Mouse (Mus musculus) left cerebral cortex, adult 8-10 months (tissue): ENCODE results near the gene Stk11. TPM values are rescaled to one million over a fixed set of nuclear protein-coding genes. Genes with fewer than 3 reads are reported as not detected.

Experiments used
- DNase-seq, 2 experiments: peaks; one replicate each; pipeline ENCODE4 v3.0.0; 2022; ENCODE audit warnings: low spot score in 2 of 2
- total RNA-seq, 4 experiments: library from RNA; stranded (reverse); gene quantifications; 2 replicates each; pipeline ENCODE4 v1.2.4; 2022

The Stk11 gene
- total RNA-seq, 4 experiments from 2014 or later: 102 to 111 (median 109) TPM

DNA sequence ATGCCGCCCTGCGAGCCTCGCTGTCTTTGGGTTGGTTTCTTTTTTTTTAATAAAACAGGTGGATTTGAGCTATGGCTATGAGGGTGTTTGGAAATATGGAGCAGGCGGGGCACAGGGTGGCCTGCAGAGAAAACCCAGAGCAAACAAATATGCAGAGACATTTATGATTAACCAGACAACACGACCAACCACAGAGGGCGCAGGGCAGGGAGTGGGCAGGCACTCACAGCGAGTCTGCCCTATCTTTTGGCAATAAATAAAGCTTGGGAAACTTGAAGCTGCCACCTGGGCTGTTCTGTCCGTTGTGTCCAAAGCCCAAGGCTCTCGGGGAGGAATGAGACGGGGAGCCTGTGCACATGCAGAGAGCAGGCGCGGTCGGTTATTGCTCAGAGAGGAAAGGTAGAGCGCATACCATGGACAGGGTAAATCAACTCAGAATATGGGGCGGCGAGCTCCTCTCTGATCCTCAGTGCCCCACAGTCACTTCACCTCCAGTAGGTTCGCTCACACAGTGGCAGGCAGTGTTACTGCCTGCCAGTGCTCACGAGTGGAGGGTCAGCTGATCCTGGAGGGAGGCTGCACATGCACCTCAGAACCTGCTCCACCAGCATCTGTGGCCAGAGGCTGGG lies 14.9 kb downstream of the Stk11 start:
- no peak for DNase-seq

DNA sequence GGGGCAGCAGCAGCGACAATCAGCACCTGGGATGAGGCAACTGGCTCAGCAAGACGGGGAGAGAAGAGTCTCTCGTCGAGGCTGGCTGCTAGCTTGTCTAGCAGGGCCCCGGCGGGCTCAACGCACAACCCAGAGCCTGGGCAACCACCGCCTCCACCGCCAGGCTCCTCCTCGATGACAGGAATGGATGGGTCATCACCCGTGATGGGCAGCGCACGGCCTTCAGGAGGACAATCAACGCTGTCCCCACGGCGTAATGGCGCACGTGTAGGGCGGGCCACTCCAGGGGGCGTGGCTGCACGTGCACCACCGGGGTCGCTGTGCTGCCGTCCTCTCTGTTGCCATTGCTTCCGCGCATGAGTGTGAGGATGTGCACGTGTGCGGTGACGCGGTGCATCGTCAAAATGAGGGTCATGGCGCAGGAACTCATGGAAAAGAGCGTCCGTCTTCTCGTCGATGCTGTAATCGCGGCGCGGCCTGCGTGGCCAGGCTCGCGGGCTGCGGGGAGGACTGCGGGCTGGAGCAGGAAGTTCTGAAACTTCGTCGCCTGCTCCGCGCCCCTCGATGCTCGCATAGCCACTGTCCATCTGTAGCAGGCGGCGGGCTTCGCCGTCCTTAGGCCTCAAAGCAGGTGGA lies 15.8 kb downstream of the Stk11 start:
- DNase-seq: peak in 1 of 2 experiments; percentile 61

DNA sequence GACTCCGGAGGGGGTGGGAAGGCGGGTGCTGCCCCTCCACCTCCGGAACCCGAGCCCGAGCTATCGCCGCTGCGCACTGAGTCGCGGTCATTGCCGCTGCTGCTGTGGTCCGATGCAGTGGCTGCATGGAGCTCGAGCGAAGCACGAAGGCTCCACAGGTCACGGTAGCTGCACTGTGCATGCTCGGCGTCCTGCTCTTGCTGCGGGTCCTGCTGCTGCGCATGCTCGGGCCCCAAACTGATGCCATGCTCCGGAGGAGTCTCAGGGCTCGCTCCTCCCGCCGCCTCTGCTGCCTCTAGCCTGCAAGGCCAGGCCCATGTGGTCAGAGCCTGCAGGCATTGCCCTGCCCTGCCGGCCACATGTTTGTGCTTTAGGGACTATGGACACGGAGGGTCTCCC lies 16.3 kb downstream of the Stk11 start:
- DNase-seq: peak in 1 of 2 experiments; percentile 33

DNA sequence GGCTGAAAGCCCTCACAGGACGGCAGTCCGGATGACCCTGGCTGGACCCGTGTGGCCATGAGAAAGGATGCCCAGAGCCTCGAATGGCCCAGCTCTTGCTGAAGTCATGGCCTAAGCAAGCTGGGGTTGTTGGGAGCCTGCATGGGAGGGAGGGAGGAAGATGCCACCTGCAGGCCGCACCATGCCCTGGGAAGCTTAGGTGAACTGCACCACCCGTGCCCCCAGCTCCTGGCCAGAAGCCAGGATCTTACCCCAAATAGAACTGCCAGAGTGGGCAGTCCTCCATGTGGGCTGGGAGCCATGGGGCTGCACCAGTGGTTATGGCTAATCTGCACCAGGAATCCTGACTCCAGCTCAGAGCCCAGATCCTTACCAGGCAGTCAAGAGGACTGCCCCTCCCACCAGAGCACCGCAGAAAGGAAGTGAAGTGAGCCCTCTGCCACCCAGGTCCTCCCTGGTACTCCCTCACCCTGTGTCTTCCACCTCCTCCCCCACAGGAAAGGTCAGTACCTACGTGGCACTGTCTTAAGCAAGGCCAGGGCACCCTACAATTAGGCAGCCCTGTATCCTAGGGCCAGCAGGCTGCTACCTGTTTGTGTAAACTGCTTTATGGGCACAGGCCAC lies 17.7 kb downstream of the Stk11 start:
- DNase-seq: peak in 1 of 2 experiments; percentile 62

DNA sequence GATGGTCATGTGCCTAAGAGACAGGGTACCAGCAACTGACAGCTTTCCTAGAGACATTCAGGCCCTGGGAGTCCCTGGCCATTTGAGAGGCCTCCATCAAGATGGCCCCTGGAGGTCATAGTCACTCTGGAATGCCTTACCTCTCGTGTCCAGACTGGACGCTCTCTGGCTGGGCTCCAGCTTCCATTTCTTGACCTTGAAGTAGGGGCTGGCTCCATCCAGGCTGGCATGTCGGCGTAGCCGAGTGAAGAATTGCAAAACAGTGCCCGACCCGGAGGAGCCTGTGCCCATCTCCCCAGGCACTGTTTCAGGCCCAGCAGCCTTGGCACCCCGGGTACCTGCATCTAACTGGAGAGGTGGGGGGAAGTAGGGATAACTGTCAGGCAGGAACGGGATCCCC lies 18.8 kb downstream of the Stk11 start:
- no peak for DNase-seq

DNA sequence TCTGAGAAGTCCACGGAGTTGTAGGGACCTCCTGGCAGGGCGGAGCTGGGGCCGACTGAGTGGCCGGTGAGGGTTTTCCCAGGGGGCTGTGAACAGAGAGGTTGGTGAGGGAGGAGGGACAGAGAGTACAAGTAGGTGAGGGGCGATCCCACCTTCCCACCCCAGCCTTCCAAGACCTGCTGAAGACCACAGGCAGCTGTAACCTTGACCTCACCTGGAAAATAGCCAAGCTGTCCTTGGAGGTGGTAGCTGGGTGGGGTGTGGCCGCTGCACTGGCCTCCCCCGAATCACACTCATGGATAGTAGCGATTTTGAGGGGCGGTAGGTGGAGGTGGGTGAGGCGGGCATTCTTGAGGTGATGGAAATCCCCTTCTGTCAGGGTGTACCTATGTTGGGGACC lies 19.6 kb downstream of the Stk11 start:
- peak in 1 of 2 experiments; percentile 25 for DNase-seq

DNA sequence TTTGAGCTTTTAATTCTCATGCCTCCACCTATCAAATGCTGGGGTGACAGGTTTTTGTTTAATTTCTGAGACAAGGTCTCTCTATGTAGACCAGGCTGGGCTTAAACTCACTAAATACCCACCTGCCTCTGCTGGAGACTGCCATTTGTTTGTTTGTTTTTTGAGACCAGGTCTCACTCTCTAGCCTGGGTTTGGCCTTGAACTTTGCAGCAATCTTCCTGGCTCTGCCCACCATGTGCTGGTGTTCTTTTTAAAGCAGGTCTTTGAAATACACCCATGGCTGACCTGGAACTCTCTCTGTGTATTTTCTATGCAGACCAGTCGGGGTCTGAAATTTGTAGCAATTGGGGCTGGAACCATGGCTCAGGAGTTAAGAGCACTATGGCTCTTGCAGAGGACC lies 20.0 kb downstream of the Stk11 start:
- DNase-seq: no peak

DNA sequence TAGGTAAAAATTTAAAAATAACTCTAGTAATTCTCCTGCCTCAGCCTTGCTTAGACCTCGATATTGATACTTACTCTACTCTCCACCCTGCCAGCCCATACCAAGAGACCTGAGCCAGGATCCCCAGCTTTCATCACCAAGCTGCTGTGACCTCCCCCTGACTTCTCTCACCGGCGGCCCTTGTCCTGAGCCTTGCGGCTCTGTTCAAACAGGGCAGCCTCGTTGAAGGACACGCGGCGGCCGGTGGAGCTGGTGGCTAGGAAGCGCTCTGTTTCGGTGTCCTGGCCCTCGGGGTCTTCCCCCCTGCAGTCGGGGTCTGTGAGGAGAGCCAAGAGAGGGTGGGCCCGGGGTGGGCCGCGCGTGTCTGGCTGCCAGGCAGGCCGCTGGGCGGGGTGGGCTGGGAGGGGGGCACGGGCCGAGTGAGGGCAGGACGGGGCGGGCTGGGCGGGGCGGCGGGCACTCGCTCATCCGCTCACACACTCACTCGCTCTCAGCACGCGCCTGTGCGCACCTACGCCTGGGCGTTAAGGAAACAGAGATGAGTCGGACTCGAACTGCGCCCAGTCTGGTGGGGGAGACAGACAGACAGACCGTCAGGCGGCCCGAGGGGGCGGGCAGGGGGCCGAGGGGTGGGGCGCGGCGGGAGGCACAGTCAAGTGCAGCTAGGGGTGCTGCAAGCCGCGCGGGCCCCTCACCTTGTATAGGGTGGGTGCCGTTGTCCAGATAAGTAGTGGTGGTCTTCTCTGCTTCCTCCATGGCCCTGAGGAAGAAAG lies 20.8 kb downstream of the Stk11 start:
- no peak for DNase-seq

DNA sequence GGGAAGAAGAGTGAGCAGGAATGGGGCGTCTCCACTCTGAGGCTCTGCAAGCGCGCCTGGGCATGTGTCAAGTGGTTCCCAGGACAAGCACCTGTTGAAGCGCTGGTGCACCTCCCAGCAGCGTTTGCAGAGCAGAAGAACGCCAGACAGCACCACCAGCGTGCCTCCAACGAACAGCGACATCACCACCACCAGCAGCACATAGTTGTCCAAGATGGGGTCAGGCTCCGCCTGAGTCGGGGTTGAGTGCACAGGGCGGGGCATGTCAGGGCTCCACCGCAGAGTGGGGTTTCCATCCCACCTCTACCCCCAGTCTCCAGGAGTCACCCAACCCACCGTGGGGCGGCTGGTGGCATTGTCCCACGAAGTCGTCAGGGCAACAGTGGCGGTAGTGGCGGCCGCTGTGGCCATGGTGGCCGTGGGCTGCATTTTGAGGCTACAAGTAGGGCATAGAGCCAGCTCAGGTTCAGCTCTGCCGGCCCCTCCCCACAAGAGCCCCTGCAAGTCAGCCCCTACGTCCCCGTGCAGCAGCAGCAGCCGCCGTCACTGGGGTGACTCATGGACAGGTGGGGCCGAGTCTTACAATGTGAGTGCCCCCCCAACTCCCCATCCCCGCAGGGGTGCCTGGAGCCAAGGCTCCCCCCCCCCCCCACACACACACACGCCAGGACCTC lies 21.5 kb downstream of the Stk11 start:
- peak in 1 of 2 experiments; percentile 75 for DNase-seq

DNA sequence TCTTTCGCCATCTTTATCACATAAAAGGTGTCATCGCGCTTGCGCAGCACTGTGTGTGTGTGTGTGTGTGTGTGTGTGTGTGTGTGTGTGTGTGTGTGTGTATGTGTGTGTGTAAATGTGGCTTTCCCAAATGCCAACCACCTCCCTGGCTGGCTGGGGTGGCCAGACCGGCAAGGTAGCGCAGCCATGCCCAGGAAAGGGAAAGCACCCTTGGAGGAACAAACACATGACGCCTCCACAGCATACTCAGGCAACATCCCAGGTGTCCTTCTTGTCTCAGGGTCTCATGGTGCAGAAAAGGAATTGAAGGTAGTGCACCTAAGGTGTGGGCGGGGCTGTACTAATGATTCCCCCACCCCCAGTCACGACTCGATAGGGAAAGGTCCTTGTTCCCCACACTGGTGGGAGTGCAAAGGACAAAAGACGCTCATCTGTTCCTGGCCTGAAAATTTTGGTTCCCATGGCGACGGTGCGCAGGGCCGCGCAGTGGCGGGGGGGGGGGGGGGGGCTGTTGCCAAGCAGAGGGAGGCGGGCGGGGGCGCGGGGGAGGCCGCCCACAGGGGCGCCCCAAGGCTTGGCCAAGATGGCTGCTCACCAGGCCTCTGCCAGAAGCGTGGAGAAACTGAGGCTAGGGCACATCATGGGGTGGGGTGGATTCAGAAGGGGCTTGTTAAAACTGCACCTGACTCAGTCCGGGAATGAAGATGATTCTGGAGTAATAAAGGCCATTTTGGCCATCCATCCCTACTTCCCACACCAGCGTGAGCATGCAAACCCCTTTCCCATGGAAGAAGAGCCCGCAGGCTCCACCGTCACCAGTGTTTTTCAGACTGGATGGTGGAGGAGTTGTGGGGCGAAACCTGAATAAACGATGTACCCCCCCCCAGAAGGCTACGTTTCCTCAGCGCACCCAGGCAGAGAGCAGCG lies 22.3 kb downstream of the Stk11 start:
- peak in 1 of 2 experiments; percentile 73 for DNase-seq

DNA sequence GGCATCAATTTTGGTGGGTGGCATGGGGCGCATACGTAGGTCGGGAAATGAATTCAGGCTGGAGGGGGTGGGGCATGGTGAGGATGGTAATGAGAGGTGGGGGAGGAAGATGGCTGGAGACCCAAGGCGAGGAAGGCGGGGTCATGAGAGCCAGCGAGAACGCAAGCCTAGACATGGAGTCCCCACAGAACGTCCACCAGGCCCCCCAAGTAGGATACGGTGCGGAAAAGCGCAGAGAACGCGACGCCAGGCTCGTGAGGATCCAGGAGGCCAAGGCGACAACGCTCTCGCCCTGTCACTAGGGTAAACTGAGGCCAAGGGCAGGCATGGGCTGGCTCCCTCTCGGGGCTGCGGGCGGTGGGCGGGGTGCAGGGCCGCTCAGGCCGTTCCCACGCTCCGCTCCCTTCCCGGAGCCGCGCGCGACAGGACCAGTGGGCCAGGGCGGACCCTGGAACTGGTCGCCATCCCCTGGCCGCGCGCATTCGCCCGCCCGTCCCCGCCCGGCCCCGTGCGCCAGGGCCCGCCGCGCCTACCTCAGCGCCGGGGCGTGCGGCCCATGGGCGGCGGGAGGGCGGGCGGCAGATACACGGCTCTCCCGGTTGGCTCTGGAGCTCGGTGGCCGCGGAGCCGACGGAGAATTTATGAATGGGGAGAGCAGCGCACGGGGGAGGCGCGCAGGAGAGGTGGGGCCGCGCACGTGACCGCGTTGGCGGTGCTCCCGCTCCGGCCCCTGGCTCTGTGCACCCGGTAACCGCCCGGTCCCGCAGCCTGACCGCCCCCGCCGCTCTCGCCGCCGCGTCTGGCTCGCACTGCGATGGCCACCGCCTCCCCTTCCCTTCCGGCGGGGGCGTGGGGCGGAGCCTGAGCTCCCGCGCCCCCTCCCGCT lies 23.2 kb downstream of the Stk11 start, which contains the start of gene Atp5d:
Gene Atp5d (plus strand): TSS at position 80 of the 886 bp plus-strand sequence.
- peak; percentile 65 to 79 for DNase-seq

DNA sequence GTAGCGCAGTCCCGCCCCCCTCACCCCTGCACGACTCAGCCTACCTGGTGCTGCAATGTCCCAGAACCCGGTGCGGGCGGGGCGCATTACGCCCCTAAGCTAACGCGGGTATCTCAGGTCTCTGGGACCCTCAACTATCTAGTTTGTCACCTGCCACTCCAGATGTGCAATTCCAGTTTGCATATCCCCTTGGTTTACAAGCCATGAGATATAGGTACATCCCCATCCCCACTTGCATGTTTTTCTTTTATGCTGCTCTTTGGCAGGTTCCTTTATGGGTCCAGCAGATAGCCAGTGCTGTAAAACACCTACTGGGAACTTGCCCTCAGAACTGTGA lies 23.8 kb downstream of the Stk11 start:
- DNase-seq: no peak

DNA sequence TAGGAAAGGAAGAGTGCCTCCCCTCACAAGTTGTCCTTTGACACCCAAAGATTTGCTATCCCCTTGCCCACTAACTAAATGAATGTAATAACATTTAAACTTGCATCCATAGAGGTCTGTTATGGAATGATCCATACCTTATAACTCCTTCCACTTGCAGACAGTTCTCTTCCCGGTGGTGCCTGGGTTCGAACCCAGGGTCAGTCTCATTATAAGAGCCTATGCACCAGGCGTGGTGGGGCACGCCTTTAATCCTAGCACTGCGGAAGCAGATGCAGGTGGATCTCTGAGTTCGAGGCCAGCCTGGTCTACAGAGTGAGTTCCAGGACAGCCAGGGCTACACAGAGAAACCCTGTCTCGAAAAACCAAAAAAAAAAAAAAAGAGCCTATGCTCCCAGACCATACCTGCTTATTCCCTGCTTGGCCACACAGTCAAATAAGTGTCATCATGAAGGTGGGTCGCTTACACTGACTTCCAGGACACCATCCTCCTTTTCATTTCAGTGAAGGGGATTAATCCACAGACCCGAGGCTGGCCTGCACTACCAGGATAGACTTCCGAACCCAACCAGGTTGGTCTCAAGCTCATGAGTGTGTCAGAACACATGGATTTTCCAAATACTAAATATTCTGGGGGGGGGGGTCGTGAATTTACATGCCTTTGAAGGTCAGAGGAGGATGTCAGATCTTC lies 24.5 kb downstream of the Stk11 start:
- DNase-seq: no peak

DNA sequence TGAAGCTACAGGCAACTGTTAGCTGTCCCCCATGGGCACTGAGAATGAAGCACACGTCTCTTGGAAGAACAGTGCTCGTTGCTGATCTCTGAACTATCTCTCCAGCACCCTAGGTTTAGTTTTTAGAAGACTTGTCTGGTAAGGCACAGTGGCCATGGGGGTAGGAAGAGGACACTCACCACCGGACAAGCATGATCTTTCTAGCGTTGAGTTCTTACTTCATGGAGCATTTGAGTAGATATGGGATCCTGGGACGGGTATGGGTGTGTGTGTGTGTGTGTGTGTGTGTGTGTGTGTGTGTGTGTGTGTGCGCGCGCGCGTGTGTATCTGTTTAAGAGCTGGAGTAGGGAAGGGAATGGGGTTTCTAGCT lies 25.0 kb downstream of the Stk11 start, which contains the start of gene Cbarp:
Gene Cbarp (minus strand): TSS at position 170 of the 370 bp plus-strand sequence.
- DNase-seq: no peak

DNA sequence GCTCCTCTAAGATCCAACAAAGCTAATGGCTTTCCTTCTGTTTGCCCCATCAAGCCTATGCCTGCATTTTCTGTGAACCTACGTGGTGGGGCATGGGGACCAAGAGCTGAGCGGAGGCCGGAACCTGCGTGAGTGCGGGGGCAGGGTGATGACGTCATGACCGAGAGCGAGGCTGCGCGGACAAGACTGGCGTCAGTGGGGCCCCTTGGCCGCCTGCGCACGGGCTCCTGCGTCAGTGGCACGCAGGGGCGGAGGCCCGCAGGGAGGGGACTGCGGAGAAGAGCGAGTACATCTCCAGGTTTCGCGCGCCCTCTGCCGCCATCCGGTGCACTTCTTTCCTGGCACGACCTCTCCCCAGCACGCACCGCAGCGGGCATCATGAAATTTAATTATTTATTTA lies 25.6 kb downstream of the Stk11 start:
- DNase-seq: peak; percentile 94 to 98

DNA sequence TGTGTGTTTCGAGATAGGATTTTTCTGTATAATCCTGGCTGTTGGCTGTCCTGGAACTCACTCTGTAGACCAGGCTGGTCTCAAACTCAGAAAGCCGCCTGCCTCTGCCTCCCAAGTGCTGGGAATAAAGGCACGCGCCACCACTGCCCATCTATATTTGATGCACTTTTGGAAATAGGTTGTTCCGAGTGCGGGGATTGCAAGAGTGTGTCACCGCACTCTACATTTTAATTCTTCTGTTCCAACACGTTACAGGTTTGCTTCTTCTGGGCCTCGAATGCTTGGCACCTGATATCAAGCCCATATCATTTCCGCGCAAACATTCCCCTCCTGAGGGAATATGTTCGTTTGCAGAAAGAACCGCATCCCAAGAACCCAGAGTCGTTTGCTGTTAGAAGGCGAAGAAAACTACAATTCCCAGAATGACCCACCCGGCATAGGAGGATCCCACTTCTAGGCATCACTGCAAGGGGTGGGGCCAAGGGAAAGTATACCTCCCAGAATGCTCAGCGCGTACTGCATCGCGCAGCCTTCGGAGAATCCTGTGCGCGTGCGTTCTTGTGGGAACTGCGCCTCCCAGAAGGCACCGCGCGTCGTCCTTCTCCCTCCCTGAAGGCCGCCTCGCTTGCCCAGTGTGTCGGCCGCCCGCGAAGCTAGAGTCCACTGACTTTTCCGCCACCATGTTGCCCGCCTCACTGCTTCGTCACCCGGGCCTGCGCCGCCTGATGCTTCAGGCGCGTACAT lies 26.4 kb downstream of the Stk11 start:
- DNase-seq: peak in 1 of 2 experiments; percentile 96

DNA sequence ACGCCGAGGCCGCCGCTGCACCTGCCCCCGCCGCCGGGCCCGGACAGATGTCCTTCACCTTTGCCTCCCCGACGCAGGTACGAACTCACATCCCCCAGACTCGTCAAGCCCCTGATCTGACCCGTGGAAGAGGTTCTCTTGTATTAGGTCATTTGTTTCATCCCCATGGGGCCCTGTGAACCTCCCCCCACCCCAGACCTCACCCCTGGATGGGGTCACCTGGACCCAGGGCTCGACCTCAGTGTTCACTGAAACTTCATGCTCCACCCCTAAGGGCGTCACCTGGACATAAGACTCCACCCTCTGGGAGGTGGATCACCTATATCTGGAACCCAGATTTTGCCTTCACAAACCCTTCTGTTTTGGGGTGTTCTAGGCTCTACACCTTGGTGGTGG lies 26.9 kb downstream of the Stk11 start:
- peak in 1 of 2 experiments; percentile 63 for DNase-seq

DNA sequence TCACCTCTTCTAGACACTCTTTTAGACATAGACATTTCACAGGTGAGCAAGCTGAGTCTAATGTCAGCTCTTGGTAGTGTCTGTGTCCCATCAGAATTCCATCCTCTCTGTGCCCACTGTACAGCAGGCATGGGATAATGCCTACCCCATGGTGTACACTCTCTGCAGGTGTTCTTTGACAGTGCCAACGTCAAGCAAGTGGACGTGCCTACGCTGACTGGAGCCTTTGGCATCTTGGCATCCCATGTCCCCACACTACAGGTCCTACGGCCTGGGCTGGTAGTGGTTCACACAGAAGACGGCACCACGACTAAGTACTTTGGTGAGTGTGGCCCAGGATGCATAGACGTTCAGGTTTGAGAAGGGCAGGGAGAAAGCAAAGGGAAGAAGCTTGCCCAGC lies 28.1 kb downstream of the Stk11 start:
- DNase-seq: no peak
